Mouse (Mus musculus) myocyte (in vitro differentiated cells): ENCODE measurements around the gene Vmn1r225. TPM values are rescaled to one million over a fixed set of nuclear protein-coding genes. Genes with fewer than 3 reads are reported as not detected.
"Not testable (repeated sequence)": the region's sequence is repeated elsewhere in the genome, so short reads cannot be mapped to it uniquely, and the experiment has no call there.

Experiments
- H3K27me3 ChIP-seq: one replicate; pipeline ENCODE4 v1.6.1; 2011; ENCODE audit not compliant: control insufficient read depth, insufficient read depth, insufficient read length
- H3K36me3 ChIP-seq: one replicate; pipeline ENCODE4 v1.6.1; 2011; ENCODE audit not compliant: control insufficient read depth, insufficient read depth
- H3K4me2 ChIP-seq: one replicate; pipeline ENCODE4 v1.6.1; 2011; ENCODE audit warnings: low read depth, control low read depth
- H3K4me3 ChIP-seq: one replicate; pipeline ENCODE4 v1.5.1; 2011; ENCODE audit warnings: mild to moderate bottlenecking, control low read depth, moderate library complexity
- H3K79me2 ChIP-seq: one replicate; pipeline ENCODE4 v1.6.1; 2011; ENCODE audit not compliant: control insufficient read depth, insufficient read depth
- H3ac ChIP-seq: one replicate; pipeline ENCODE4 v1.6.1; 2011; ENCODE audit not compliant: control insufficient read depth, insufficient read length
- CEBPB ChIP-seq: IDR thresholded peaks from 2 replicates; pipeline ENCODE4 v1.6.1; 2011; ENCODE audit warnings: mild to moderate bottlenecking, moderate library complexity; ENCODE audit not compliant: poor library complexity, insufficient read depth, severe bottlenecking
- E2F4 ChIP-seq: IDR thresholded peaks from one replicate; pipeline ENCODE4 v1.6.1; 2011; ENCODE audit warnings: mild to moderate bottlenecking, control low read depth, moderate library complexity; ENCODE audit not compliant: insufficient read depth
- MYOD1 ChIP-seq, 3 experiments: IDR thresholded peaks; one replicate each; pipeline ENCODE4 v1.6.1; 2011; ENCODE audit warnings: control low read depth in 2 of 3, low read depth in 2 of 3, mild to moderate bottlenecking in 2 of 3, moderate library complexity in 1 of 3; ENCODE audit not compliant: insufficient read length in 2 of 3, control insufficient read depth in 1 of 3
- MYOG ChIP-seq, 3 experiments: IDR thresholded peaks; one replicate each; pipeline ENCODE4 v1.6.1; 2011; ENCODE audit warnings: control low read depth in 2 of 3, low read depth in 2 of 3, mild to moderate bottlenecking in 2 of 3; ENCODE audit not compliant: insufficient read length in 2 of 3, control insufficient read depth in 1 of 3, insufficient read depth in 1 of 3
- POLR2A ChIP-seq: IDR thresholded peaks from one replicate; pipeline ENCODE4 v1.6.1; 2011; ENCODE audit warnings: low read depth, mild to moderate bottlenecking, control low read depth, moderate library complexity; ENCODE audit not compliant: insufficient read length
- POLR2AphosphoS2 ChIP-seq: IDR thresholded peaks from one replicate; pipeline ENCODE4 v1.6.1; 2011; ENCODE audit warnings: low read depth, control low read depth; ENCODE audit not compliant: insufficient read length
- REST ChIP-seq: IDR thresholded peaks from one replicate; pipeline ENCODE4 v1.6.1; 2011; ENCODE audit warnings: mild to moderate bottlenecking, control low read depth, moderate library complexity; ENCODE audit not compliant: insufficient read depth, insufficient read length
- SRF ChIP-seq: IDR thresholded peaks from one replicate; pipeline ENCODE4 v1.6.1; 2011; ENCODE audit warnings: low read depth; ENCODE audit not compliant: control insufficient read depth, insufficient read length
- TCF12 ChIP-seq: IDR thresholded peaks from one replicate; pipeline ENCODE4 v1.6.1; 2011; ENCODE audit warnings: mild to moderate bottlenecking, control low read depth; ENCODE audit not compliant: poor library complexity, insufficient read depth, severe bottlenecking
- TCF3 ChIP-seq: IDR thresholded peaks from one replicate; pipeline ENCODE4 v1.6.1; 2011; ENCODE audit warnings: low read depth, control low read depth; ENCODE audit not compliant: insufficient read length
- USF1 ChIP-seq: IDR thresholded peaks from one replicate; pipeline ENCODE4 v1.6.1; 2011; ENCODE audit warnings: low read depth, mild to moderate bottlenecking, control low read depth, moderate library complexity
- polyA plus RNA-seq: library from polyadenylated mRNA; unstranded; fragments of >200 nt; fragmentation: generic; extraction: Trizol; gene quantifications from one replicate; pipeline ENCODE4 v1.2.1, GENCODE M21; 2012; ENCODE audit warnings: missing spikeins

Vmn1r225 gene
- not detected for polyA plus RNA-seq

GRCm38 (mm10) chr17:20497858-20498257, at the start of gene Vmn1r225:
Vmn1r225 (plus strand) TSS chr17:20498158.
- H3ac ChIP-seq: no peak within 1 kb of the TSS
- H3K79me2 ChIP-seq: no peaks in the 10 kb centered on the region
- no peaks in the 10 kb centered on the region for H3K36me3 ChIP-seq
- H3K27me3 ChIP-seq: no peaks in the 10 kb centered on the region
- no peak for TF ChIP-seq MYOD1 (IDR thresholded peaks at IDR 0.05; ENCODE audit: control insufficient read depth in 1 of 3, insufficient read length in 2 of 3, low read depth in 2 of 3)
- no peak for TF ChIP-seq E2F4
- TF ChIP-seq CEBPB: no peak
- no peak within 1 kb of the TSS for H3K4me2 ChIP-seq
- no peak within 1 kb of the TSS for H3K4me3 ChIP-seq

- no peaks in the 10 kb centered on the region for H3K36me3 ChIP-seq
Measured at GRCm38 (mm10) chr17:20473311-20473710, 24.6 kb upstream of the Vmn1r225 start.

GRCm38 (mm10) chr17:20481231-20481630, 16.7 kb upstream of the Vmn1r225 start, which contains the start of gene Vmn2r108:
Vmn2r108 (minus strand) TSS chr17:20481331.
- no peak for TF ChIP-seq SRF
- TF ChIP-seq MYOD1 (IDR thresholded peaks at IDR 0.05; ENCODE audit: control insufficient read depth in 1 of 3, insufficient read length in 2 of 3, low read depth in 2 of 3): no peak
- no peak for TF ChIP-seq POLR2AphosphoS2
- no peak for TF ChIP-seq CEBPB
- no peak for TF ChIP-seq E2F4
- no peak for TF ChIP-seq TCF12
- TF ChIP-seq TCF3: no peak
- Histone ChIP-seq H3K4me2 (no peak within 1 kb of the TSS), H3K79me2 (no peaks in the 10 kb centered on the region), H3K27me3 (no peaks in the 10 kb centered on the region), H3ac (no peak within 1 kb of the TSS), H3K4me3 (no peak within 1 kb of the TSS), H3K36me3 (no peaks in the 10 kb centered on the region)

More at GRCm38 (mm10) chr17:20473311-20473710, 24.6 kb upstream of the Vmn1r225 start:
- Histone ChIP-seq H3K79me2 (no peaks in the 10 kb centered on the region), H3K27me3 (no peaks in the 10 kb centered on the region), H3K4me3 (no peak overlapping the region), H3K4me2 (no peak overlapping the region), H3ac (no peak overlapping the region)
- TF ChIP-seq SRF (no peak), USF1 (no peak), CEBPB (no peak), MYOG (IDR thresholded peaks at IDR 0.05; ENCODE audit: control insufficient read depth in 1 of 3, insufficient read depth in 1 of 3, insufficient read length in 2 of 3, low read depth in 2 of 3) (no peak), REST (no peak), POLR2A (no peak), POLR2AphosphoS2 (no peak)

GRCm38 (mm10) chr17:20508247-20508646, 10.3 kb downstream of the Vmn1r225 start:
- not testable (repeated sequence) for H3K27me3 ChIP-seq, H3K79me2 ChIP-seq, H3K36me3 ChIP-seq, H3K4me3 ChIP-seq, H3K4me2 ChIP-seq, H3ac ChIP-seq

Other genes starting within 250 kb of the Vmn1r225 start
- not detected for gene Vmn2r106, start 212.6 kb upstream of the Vmn1r225 start, polyA plus RNA-seq
- gene Vmn2r107, start 152.9 kb upstream of the Vmn1r225 start, polyA plus RNA-seq: not detected
- gene Vmn1r224, start 84.0 kb upstream of the Vmn1r225 start, polyA plus RNA-seq: not detected
- gene Vmn2r108, start 16.8 kb upstream of the Vmn1r225 start, polyA plus RNA-seq: not detected
- not detected for gene Vmn2r109, start 66.6 kb downstream of the Vmn1r225 start, polyA plus RNA-seq
- not detected for gene Vmn2r110, start 98.3 kb downstream of the Vmn1r225 start, polyA plus RNA-seq
- gene Fpr-rs3, start 126.7 kb downstream of the Vmn1r225 start, polyA plus RNA-seq: not detected
- gene Vmn1r226, start 184.7 kb downstream of the Vmn1r225 start, polyA plus RNA-seq: not detected
- gene Vmn1r227, start 231.7 kb downstream of the Vmn1r225 start, polyA plus RNA-seq: not detected